Mouse (Mus musculus) layer of hippocampus, adult 2 months (tissue): Measurements from ENCODE around the gene Ppp1r21. TPM values are rescaled to one million over a fixed set of nuclear protein-coding genes. Genes with fewer than 3 reads are reported as not detected.

ENCODE experiments used
- DNase-seq, 2 experiments: peaks; one replicate each; pipeline ENCODE4 v3.0.0; 2022; ENCODE audit warnings: low spot score in 2 of 2
- H3K27ac ChIP-seq: fragments of 200-600 bp; 2 replicates; pipeline ENCODE4 v1.8.1; 2022
- H3K4me3 ChIP-seq: fragments of 200-600 bp; 2 replicates; pipeline ENCODE4 v1.8.1; 2022; ENCODE audit warnings: mild to moderate bottlenecking
- CTCF ChIP-seq: fragments of 200-600 bp; conservative IDR thresholded peaks from 2 replicates; pipeline ENCODE4 v1.8.1; 2022; ENCODE audit warnings: antibody characterized with exemption, mild to moderate bottlenecking, moderate library complexity
- long read RNA-seq, 2 experiments: library from polyadenylated mRNA; stranded (forward); transcript quantifications; one replicate each; pipeline ENCODE4 v2.0.0; 2021; ENCODE audit warnings: borderline mapping rate in 2 of 2
- total RNA-seq, 2 experiments: library from RNA; stranded (reverse); gene quantifications; 2 replicates each; pipeline ENCODE4 v1.2.3; 2021

Ppp1r21 gene
- 10 to 100 TPM; 82.8 to 87.7 TPM for total RNA-seq
- long read RNA-seq, experiment 1, transcript Ppp1r21-201 (22 exons, 3,141 nt), result major isoform, 29 of 33 reads
- long read RNA-seq, experiment 1, partial matches to known transcripts, result 3 of 33 reads
- long read RNA-seq, experiment 1, other reads (novel, unspliced or antisense), result 1 of 33 reads
- long read RNA-seq, experiment 2, transcript Ppp1r21-201 (22 exons, 3,141 nt), result major isoform, 30 of 40 reads
- long read RNA-seq, experiment 2, partial matches to known transcripts, result 6 of 40 reads
- long read RNA-seq, experiment 2, other reads (novel, unspliced or antisense), result 3 of 40 reads

- Histone ChIP-seq H3K4me3 (peak within 1 kb of the TSS; percentile 68), H3K27ac (peak within 1 kb of the TSS; percentile 93)
- peak; percentile 98 for DNase-seq
- TF ChIP-seq CTCF, result no peak
These were observed at the start of gene Ppp1r21 for GRCm38 (mm10) chr17:88529519-88530235. Gene Ppp1r21 (plus strand): TSS chr17:88530118.

GRCm38 (mm10) chr17:88480369-88480768 lies 49.5 kb upstream of the Ppp1r21 start:
- no peak overlapping the region for H3K27ac ChIP-seq
- no peak for TF ChIP-seq CTCF
- H3K4me3 ChIP-seq, result no peak overlapping the region
- DNase-seq, result no peak

GRCm38 (mm10) chr17:88481062-88481461 lies 48.9 kb upstream of the Ppp1r21 start:
- no peak overlapping the region for H3K4me3 ChIP-seq
- DNase-seq, result no peak
- no peak overlapping the region for H3K27ac ChIP-seq
- no peak for TF ChIP-seq CTCF

- no peak overlapping the region for H3K27ac ChIP-seq
- H3K4me3 ChIP-seq, result no peak overlapping the region
- TF ChIP-seq CTCF, result no peak
- no peak for DNase-seq
These were observed 48.3 kb upstream of the Ppp1r21 start for GRCm38 (mm10) chr17:88481587-88481986.

- no peak for TF ChIP-seq CTCF
- no peak for DNase-seq
- no peak overlapping the region for H3K27ac ChIP-seq
- H3K4me3 ChIP-seq, result no peak overlapping the region
These were observed 45.4 kb upstream of the Ppp1r21 start for GRCm38 (mm10) chr17:88484539-88484938.

GRCm38 (mm10) chr17:88484951-88485350 lies 45.0 kb upstream of the Ppp1r21 start:
- Histone ChIP-seq H3K4me3 (no peak overlapping the region), H3K27ac (no peak overlapping the region)
- DNase-seq, result no peak
- TF ChIP-seq CTCF, result no peak

GRCm38 (mm10) chr17:88490546-88490945 lies 39.4 kb upstream of the Ppp1r21 start:
- Histone ChIP-seq H3K27ac (no peak overlapping the region), H3K4me3 (no peak overlapping the region)
- no peak for TF ChIP-seq CTCF
- DNase-seq, result no peak

GRCm38 (mm10) chr17:88491366-88492106 lies 38.4 kb upstream of the Ppp1r21 start:
- H3K27ac ChIP-seq, result no peak overlapping the region

GRCm38 (mm10) chr17:88492107-88492460 lies 37.8 kb upstream of the Ppp1r21 start:
- Histone ChIP-seq H3K27ac (no peak overlapping the region), H3K4me3 (no peak overlapping the region)
- DNase-seq, result no peak
- no peak for TF ChIP-seq CTCF

More at GRCm38 (mm10) chr17:88491366-88492106, 38.4 kb upstream of the Ppp1r21 start:
- no peak for DNase-seq
- peak; percentile 61 for TF ChIP-seq CTCF
- no peak overlapping the region for H3K4me3 ChIP-seq

- no peak for DNase-seq
- H3K4me3 ChIP-seq, result peak overlapping the region; percentile 43; the same call in 1 of the 2 replicates
- peak overlapping the region; percentile 88 for H3K27ac ChIP-seq
- no peak for TF ChIP-seq CTCF
These were observed 36.4 kb upstream of the Ppp1r21 start for GRCm38 (mm10) chr17:88493551-88493950.

GRCm38 (mm10) chr17:88494121-88494771 lies 35.7 kb upstream of the Ppp1r21 start:
- no peak for TF ChIP-seq CTCF
- H3K4me3 ChIP-seq, result peak overlapping the region; percentile 43
- DNase-seq, result peak; percentile 41 to 59
- H3K27ac ChIP-seq, result peak overlapping the region; percentile 88

GRCm38 (mm10) chr17:88494772-88495132 lies 35.2 kb upstream of the Ppp1r21 start:
- peak overlapping the region; percentile 88 for H3K27ac ChIP-seq
- no peak for DNase-seq
- H3K4me3 ChIP-seq, result peak overlapping the region; percentile 43
- TF ChIP-seq CTCF, result no peak
